Mouse (Mus musculus) CH12.LX (cell line): ENCODE data around the gene Pold1. TPM values are rescaled to one million over a fixed set of nuclear protein-coding genes. Genes with fewer than 3 reads are reported as not detected.

ENCODE experiments used
- DNase-seq: peaks from one replicate; pipeline ENCODE4 v3.0.0-alpha.2; 2013; ENCODE audit errors: extremely low read depth
- H3K27ac ChIP-seq: 2 replicates; pipeline ENCODE4 v1.5.1; 2012; ENCODE audit warnings: low read depth, mild to moderate bottlenecking, control low read depth, moderate library complexity; ENCODE audit not compliant: insufficient read depth
- H3K27me3 ChIP-seq: replicated peaks from 2 replicates; pipeline ENCODE3; 2012; ENCODE audit warnings: inconsistent platforms
- H3K36me3 ChIP-seq, 2 experiments: replicated peaks in 1 of 2; 2 replicates each; pipeline versions ENCODE3 to v1.6.1; 2012; ENCODE audit warnings: inconsistent platforms in 1 of 2, low read length in 1 of 2, mild to moderate bottlenecking in 1 of 2, mixed read lengths in 1 of 2, moderate library complexity in 1 of 2; ENCODE audit not compliant: control insufficient read depth in 1 of 2, insufficient read depth in 1 of 2
- H3K4me1 ChIP-seq, 2 experiments: 2 replicates each; pipeline ENCODE4 v1.6.1; 2012; ENCODE audit warnings: inconsistent platforms in 1 of 2, moderate library complexity in 1 of 2; ENCODE audit not compliant: insufficient read depth in 2 of 2, control insufficient read depth in 1 of 2
- H3K4me2 ChIP-seq: 2 replicates; pipeline ENCODE4 v1.6.1; 2012; ENCODE audit warnings: low read depth, mild to moderate bottlenecking, control low read depth; ENCODE audit not compliant: poor library complexity, insufficient read depth, severe bottlenecking
- H3K4me3 ChIP-seq, 3 experiments: fragments of 150-350 bp in 1 of 3; sonication (generic) in 1 of 3; replicated peaks in 1 of 3; 2 replicates each; pipeline versions ENCODE3 to v1.5.1; 2011 to 2012; ENCODE audit warnings: low read depth in 2 of 3, low read length in 2 of 3, mild to moderate bottlenecking in 2 of 3, moderate library complexity in 2 of 3, control low read depth in 1 of 3, improper control_type of control experiment in 1 of 3, inconsistent platforms in 1 of 3, mixed read lengths in 1 of 3; ENCODE audit not compliant: poor library complexity in 1 of 3
- H3K79me2 ChIP-seq: replicated peaks from 2 replicates; pipeline ENCODE4 v1.6.1; 2012; ENCODE audit warnings: mild to moderate bottlenecking, moderate library complexity; ENCODE audit not compliant: control insufficient read depth, poor library complexity, insufficient read depth, severe bottlenecking; ENCODE audit errors: extremely low read depth
- H3K9ac ChIP-seq: 2 replicates; pipeline ENCODE4 v1.6.1; 2012; ENCODE audit warnings: low read depth, mild to moderate bottlenecking, control low read depth, moderate library complexity; ENCODE audit not compliant: insufficient read depth
- H3K9me3 ChIP-seq: replicated peaks from 2 replicates; pipeline ENCODE3; 2012; ENCODE audit warnings: low read length, inconsistent platforms, mixed read lengths
- CHD2 ChIP-seq: IDR thresholded peaks from 2 replicates; pipeline ENCODE4 v1.6.1; 2011; ENCODE audit warnings: low read length, improper control_type of control experiment
- ETS1 ChIP-seq: conservative IDR thresholded peaks from 2 replicates; pipeline ENCODE4 v1.6.1; 2012; ENCODE audit warnings: low read depth, mild to moderate bottlenecking, inconsistent platforms, low read length, improper control_type of control experiment, moderate library complexity
- HCFC1 ChIP-seq: IDR thresholded peaks from 2 replicates; pipeline ENCODE4 v1.6.1; 2012; ENCODE audit warnings: low read depth, mild to moderate bottlenecking, inconsistent platforms, low read length, improper control_type of control experiment
- JUN ChIP-seq: IDR thresholded peaks from 2 replicates; pipeline ENCODE4 v1.6.1; 2011; ENCODE audit warnings: low read depth, mild to moderate bottlenecking, low read length, improper control_type of control experiment, moderate library complexity; ENCODE audit not compliant: insufficient read depth
- MAFK ChIP-seq: IDR thresholded peaks from 2 replicates; pipeline ENCODE4 v1.6.1; 2011; ENCODE audit warnings: low read length, improper control_type of control experiment; ENCODE audit not compliant: insufficient replicate concordance
- MAX ChIP-seq: IDR thresholded peaks from 2 replicates; pipeline ENCODE4 v1.6.1; 2011; ENCODE audit warnings: low read length, improper control_type of control experiment
- NRF1 ChIP-seq: IDR thresholded peaks from 2 replicates; pipeline ENCODE4 v1.6.1; 2014; ENCODE audit warnings: low read depth, mild to moderate bottlenecking, inconsistent platforms, low read length, improper control_type of control experiment, moderate library complexity
- PAX5 ChIP-seq: IDR thresholded peaks from 2 replicates; pipeline ENCODE4 v1.6.1; 2012; ENCODE audit warnings: low read length, inconsistent platforms, mixed read lengths
- POLR2A ChIP-seq: IDR thresholded peaks from 2 replicates; pipeline ENCODE4 v1.6.1; 2011; ENCODE audit warnings: low read depth, mild to moderate bottlenecking, improper control_type of control experiment, low read length
- POLR2AphosphoS2 ChIP-seq: IDR thresholded peaks from 2 replicates; pipeline ENCODE4 v1.6.1; 2011; ENCODE audit warnings: low read depth, low read length, improper control_type of control experiment
- RCOR1 ChIP-seq: conservative IDR thresholded peaks from 2 replicates; pipeline ENCODE4 v1.6.1; 2012; ENCODE audit warnings: low read depth, mild to moderate bottlenecking, inconsistent platforms, low read length, improper control_type of control experiment
- TBP ChIP-seq: conservative IDR thresholded peaks from 2 replicates; pipeline ENCODE4 v1.6.1; 2011; ENCODE audit warnings: low read depth, low read length, improper control_type of control experiment
- USF1 ChIP-seq: IDR thresholded peaks from 2 replicates; pipeline ENCODE4 v1.6.1; 2014; ENCODE audit warnings: low read depth, mild to moderate bottlenecking, inconsistent platforms, low read length, improper control_type of control experiment
- ZNF384 ChIP-seq: IDR thresholded peaks from 2 replicates; pipeline ENCODE4 v1.6.1; 2012; ENCODE audit warnings: low read depth, low read length, improper control_type of control experiment, inconsistent platforms
- dilution Hi-C: fragments of 300-500 bp; cut with MboI; formaldehyde crosslinking; loops from 2 replicates; pipeline ENCODE4 v1.14.3; 2020; ENCODE audit warnings: low sequenced_read_pairs; ENCODE audit not compliant: extremely low pct_unique_long_range_greater_than_20kb, extremely low pct_ligation_motif_present
- in situ Hi-C: fragments of 300-500 bp; cut with MboI; formaldehyde crosslinking; loops from 3 replicates; pipeline ENCODE4 v1.14.3; 2019; ENCODE audit warnings: low sequenced_read_pairs, low pct_ligation_motif_present, low pct_unique_long_range_greater_than_20kb, mixed read lengths
- polyA plus RNA-seq: library from polyadenylated mRNA; unstranded; fragments of >175 nt; gene quantifications from 2 replicates; pipeline ENCODE4 v1.2.1, GENCODE M21; 2012; ENCODE audit warnings: low read depth; ENCODE audit not compliant: insufficient read length
- total RNA-seq, 2 experiments: library from RNA; depleted of rRNA; stranded (reverse); fragments of 300-350 nt in 1 of 2; fragments of >200 nt in 1 of 2; gene quantifications; 2 replicates each; pipeline ENCODE4 v1.2.3; 2012 to 2014

Gene Pold1
- total and polyA plus RNA-seq, 3 experiments, result 49.3 to 131 (median 67.6) TPM

GRCm38 (mm10) chr7:44584921-44585320 lies 36.3 kb upstream of the Pold1 start:
- no peaks in the 10 kb centered on the region for H3K27me3 ChIP-seq

DNA sequence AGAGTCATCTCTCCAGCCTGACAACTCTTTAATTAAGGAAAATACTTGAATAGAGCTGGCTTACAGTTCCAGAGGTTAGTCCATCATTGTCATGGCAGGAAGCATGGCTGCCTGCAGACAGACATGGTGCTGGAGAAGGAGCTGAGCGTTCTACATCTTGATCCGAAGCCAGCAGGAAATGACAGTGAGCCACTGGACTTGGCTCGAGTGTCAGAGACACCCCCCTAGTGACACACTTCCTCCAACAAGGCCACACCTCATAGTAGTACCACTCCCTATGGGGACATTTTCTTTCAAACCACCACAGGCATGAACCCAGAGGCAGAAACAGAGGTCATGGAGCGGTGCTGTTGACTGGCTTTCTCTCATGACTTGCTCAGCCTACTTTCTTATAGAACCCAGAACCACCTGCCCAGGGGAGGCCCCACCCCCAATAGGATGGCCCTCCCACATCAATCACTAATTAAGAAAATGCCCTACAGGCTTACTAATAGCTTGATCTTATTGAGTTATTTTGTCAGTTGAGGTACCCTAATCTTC lies 35.7 kb upstream of the Pold1 start:
- Histone ChIP-seq H3K79me2 (0 out of 2 replicates have a peak, but pooled peaks cover under 1% of the 10 kb centered on the region), H3K4me3 (no peak overlapping the region), H3K4me2 (no peak overlapping the region), H3K9me3 (peaks cover 2% of the 10 kb centered on the region), H3K27ac (no peak overlapping the region), H3K27me3 (no peaks in the 10 kb centered on the region), H3K9ac (no peak overlapping the region), H3K4me1 (peaks cover 1 to 13% of the 10 kb centered on the region in 2 experiments), H3K36me3 (peaks cover 41 to 80% of the 10 kb centered on the region in 2 experiments)
- TF ChIP-seq TBP (no peak), POLR2AphosphoS2 (no peak), HCFC1 (no peak), ZNF384 (no peak)
- dilution Hi-C loops (no loop called here), in situ Hi-C loops (loop anchor here (10.0 kb wide), 1 partner anchor 60 kb away; no protein-coding TSS in a partner anchor)
- no peak for DNase-seq

More at GRCm38 (mm10) chr7:44584921-44585320, 36.3 kb upstream of the Pold1 start:
- TF ChIP-seq JUN (no peak), CHD2 (no peak), ZNF384 (no peak), MAFK (no peak), MAX (no peak), PAX5 (no peak), POLR2A (no peak), POLR2AphosphoS2 (no peak; the same call in 1 of the 2 replicates), ETS1 (no peak), NRF1 (no peak), USF1 (no peak), RCOR1 (no peak)
- Histone ChIP-seq H3K4me1 (peaks cover 7 to 19% of the 10 kb centered on the region in 2 experiments), H3K27ac (no peak overlapping the region), H3K36me3 (peaks cover 41 to 78% of the 10 kb centered on the region in 2 experiments), H3K4me3 (no peak overlapping the region), H3K9me3 (peaks cover 2% of the 10 kb centered on the region), H3K4me2 (no peak overlapping the region), H3K79me2 (no peaks in the 10 kb centered on the region), H3K9ac (no peak overlapping the region)
- dilution Hi-C loops, result no loop called here
- in situ Hi-C loops, result loop anchor here (10.0 kb wide), 1 partner anchor 60 kb away; no protein-coding TSS in a partner anchor
- DNase-seq, result no peak
